Mouse (Mus musculus): ENCODE results near the gene Palld.
A peak's percentile ranks its signal among the peaks of the same experiment; 100 is the strongest.

The Palld gene

DNA sequence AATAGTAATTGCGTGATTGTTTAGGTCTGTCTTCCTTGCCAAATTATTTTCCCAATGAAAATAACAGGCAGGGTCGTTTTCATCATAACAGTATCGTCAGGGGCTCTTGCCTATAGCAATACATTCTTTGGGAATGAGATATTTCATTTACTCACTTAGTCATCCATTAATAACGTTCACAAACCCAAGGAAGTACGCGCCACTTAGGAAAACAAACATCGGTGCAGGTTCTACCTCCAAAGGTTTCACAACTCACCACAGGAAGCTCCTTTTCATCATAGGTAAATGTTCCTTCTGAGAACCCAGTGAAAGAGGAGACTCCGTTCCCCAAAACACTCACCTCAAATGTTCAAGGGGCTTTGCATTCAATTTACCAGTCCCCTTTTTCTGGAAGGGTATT lies 423.7 kb downstream of the Palld start:
- Histone ChIP-seq H3K4me1 (replicated peaks; ENCODE audit: low read depth, low read length) (peaks cover 7% of the 10 kb centered on the region; the same call in 1 of the 2 replicates), H3K9me3 (ENCODE audit: low read length) (no peaks in the 10 kb centered on the region; the same call in 1 of the 2 replicates), H3K27me3 (ENCODE audit: insufficient read depth, low read length) (no peaks in the 10 kb centered on the region), H3K36me3 (ENCODE audit: insufficient read depth, low read length) (no peaks in the 10 kb centered on the region), H3K4me3 (replicated peaks; ENCODE audit: low read length) (no peak overlapping the region)
- no peak for TF ChIP-seq NANOG (IDR thresholded peaks at IDR 0.05; ENCODE audit: borderline replicate concordance, low read length)
- TF ChIP-seq CTCF (conservative IDR thresholded peaks at IDR 0.05; ENCODE audit: low read length): no peak
- TF ChIP-seq POU5F1 (IDR thresholded peaks at IDR 0.05; ENCODE audit: borderline replicate concordance, low read length): no peak

DNA sequence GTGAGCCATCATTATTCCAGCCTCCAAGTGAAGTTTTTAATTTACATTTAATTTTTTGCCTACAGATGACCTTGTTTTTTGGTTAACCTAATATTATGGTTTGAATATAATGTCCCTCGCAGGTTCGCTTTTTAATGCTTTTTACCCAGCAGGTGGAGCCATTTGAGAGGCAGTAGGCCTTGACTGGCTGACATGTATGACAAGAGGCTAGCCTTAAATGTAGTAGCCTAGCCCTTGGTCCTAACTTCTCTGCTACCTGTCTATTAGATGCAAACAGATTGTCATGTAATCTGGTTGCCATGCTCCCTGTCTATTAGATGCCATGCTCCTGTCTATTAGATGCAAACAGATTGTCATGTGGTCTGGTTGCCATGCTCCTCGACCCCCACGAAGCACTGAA lies 424.3 kb downstream of the Palld start:
- Histone ChIP-seq H3K36me3 (ENCODE audit: insufficient read depth, low read length) (no peaks in the 10 kb centered on the region), H3K27me3 (ENCODE audit: insufficient read depth, low read length) (no peaks in the 10 kb centered on the region), H3K9me3 (ENCODE audit: low read length) (no peaks in the 10 kb centered on the region; the same call in 1 of the 2 replicates), H3K4me3 (replicated peaks; ENCODE audit: low read length) (no peak overlapping the region), H3K4me1 (replicated peaks; ENCODE audit: low read depth, low read length) (peaks cover 7% of the 10 kb centered on the region; the same call in 1 of the 2 replicates)
- TF ChIP-seq CTCF (conservative IDR thresholded peaks at IDR 0.05; ENCODE audit: low read length) (peak; percentile 11; the same call in 1 of the 2 replicates), NANOG (IDR thresholded peaks at IDR 0.05; ENCODE audit: borderline replicate concordance, low read length) (no peak)

DNA sequence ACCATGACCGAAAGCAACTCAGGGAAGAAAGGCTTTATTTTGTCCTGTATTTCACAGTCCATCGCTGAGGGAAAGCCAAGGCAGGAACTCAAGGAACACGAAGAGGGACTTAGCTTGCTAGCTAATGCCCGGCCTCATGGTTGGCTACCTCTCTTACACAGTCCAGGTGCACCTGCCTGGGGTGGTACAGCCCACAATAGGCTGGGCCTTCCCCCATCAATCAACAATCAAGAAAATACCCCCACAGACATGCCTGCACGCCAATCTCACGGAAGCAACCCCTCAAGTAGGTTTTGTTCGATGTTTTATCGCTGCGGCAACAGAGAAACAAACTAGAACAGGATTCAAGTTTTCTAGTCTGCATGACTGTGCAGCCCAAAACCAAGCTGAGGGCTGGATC lies 426.3 kb downstream of the Palld start:
- Histone ChIP-seq H3K4me3 (replicated peaks; ENCODE audit: low read length) (no peak overlapping the region), H3K4me1 (replicated peaks; ENCODE audit: low read depth, low read length) (peaks cover 7% of the 10 kb centered on the region; the same call in 1 of the 2 replicates), H3K27me3 (ENCODE audit: insufficient read depth, low read length) (no peaks in the 10 kb centered on the region), H3K9me3 (ENCODE audit: low read length) (no peaks in the 10 kb centered on the region; the same call in 1 of the 2 replicates), H3K36me3 (ENCODE audit: insufficient read depth, low read length) (no peaks in the 10 kb centered on the region)
- TF ChIP-seq CTCF (conservative IDR thresholded peaks at IDR 0.05; ENCODE audit: low read length): no peak

DNA sequence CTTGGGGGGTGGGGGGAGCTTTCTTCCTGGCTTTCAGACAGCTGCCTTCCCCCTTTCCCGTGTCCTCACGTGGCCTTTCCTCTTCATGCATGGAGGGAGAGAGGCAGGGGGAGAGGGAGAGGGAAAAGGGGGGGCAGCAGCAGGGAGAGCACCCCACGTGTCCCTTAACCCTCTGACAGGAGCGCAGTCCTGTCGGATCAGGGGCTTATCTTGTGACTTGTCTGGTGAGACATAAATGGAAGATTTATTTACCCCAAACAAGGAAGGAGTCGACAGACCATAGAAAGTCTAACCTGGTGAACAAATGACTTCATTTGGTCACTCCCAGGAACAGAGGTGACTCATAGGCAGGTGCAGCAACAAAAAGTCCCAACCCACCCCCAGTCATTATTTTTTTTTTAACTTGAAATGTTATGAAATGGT lies 427.2 kb downstream of the Palld start:
- Histone ChIP-seq H3K27me3 (ENCODE audit: insufficient read depth, low read length) (no peaks in the 10 kb centered on the region), H3K9me3 (ENCODE audit: low read length) (no peaks in the 10 kb centered on the region; the same call in 1 of the 2 replicates), H3K36me3 (ENCODE audit: insufficient read depth, low read length) (no peaks in the 10 kb centered on the region), H3K4me3 (replicated peaks; ENCODE audit: low read length) (no peak overlapping the region), H3K4me1 (replicated peaks; ENCODE audit: low read depth, low read length) (peaks cover 2% of the 10 kb centered on the region; the same call in 1 of the 2 replicates)
- TF ChIP-seq NANOG (IDR thresholded peaks at IDR 0.05; ENCODE audit: borderline replicate concordance, low read length) (no peak), CTCF (conservative IDR thresholded peaks at IDR 0.05; ENCODE audit: low read length) (no peak), POU5F1 (IDR thresholded peaks at IDR 0.05; ENCODE audit: borderline replicate concordance, low read length) (no peak)

DNA sequence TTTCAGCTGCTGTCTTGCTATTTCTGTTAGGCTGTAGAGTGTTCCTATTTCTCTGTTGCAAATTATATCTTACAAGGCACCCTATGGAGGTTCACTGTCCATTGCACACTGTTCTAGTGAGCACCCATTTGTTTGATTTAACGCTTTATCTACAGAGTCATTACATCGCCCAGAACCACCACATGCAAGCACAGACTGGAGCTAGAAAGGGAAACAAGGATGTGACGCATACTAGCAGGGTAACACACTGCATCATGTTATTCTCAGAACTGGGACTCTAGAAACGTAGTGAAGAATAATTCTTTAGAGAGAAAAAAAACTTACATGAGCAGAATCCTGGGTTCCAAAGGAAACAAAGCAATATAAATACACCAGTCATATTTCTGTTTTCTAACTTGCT lies 432.3 kb downstream of the Palld start:
- Histone ChIP-seq H3K4me1 (replicated peaks; ENCODE audit: low read depth, low read length) (no peaks in the 10 kb centered on the region), H3K27me3 (ENCODE audit: insufficient read depth, low read length) (no peaks in the 10 kb centered on the region), H3K36me3 (ENCODE audit: insufficient read depth, low read length) (no peaks in the 10 kb centered on the region), H3K9me3 (ENCODE audit: low read length) (no peaks in the 10 kb centered on the region), H3K4me3 (replicated peaks; ENCODE audit: low read length) (no peak overlapping the region)
- no peak for TF ChIP-seq NANOG (IDR thresholded peaks at IDR 0.05; ENCODE audit: borderline replicate concordance, low read length)
- no peak for TF ChIP-seq POU5F1 (IDR thresholded peaks at IDR 0.05; ENCODE audit: borderline replicate concordance, low read length)
- TF ChIP-seq CTCF (conservative IDR thresholded peaks at IDR 0.05; ENCODE audit: low read length): no peak

DNA sequence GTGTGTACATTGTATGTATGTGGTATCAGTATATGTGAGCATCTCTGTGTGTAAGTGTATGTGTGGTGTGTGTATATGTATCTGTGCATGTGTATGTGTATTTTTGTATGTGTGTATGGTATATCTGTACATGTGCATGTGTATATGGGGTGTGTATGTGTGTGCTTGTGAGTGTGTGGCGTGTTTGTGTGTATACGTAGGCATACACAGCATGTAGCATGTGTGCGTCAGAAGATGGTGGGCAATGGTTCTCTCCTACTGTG lies 435.0 kb downstream of the Palld start:
- Histone ChIP-seq H3K36me3 (ENCODE audit: insufficient read depth, low read length) (no peaks in the 10 kb centered on the region), H3K4me1 (replicated peaks; ENCODE audit: low read depth, low read length) (no peaks in the 10 kb centered on the region), H3K9me3 (ENCODE audit: low read length) (no peaks in the 10 kb centered on the region), H3K4me3 (replicated peaks; ENCODE audit: low read length) (no peak overlapping the region), H3K27me3 (ENCODE audit: insufficient read depth, low read length) (no peaks in the 10 kb centered on the region)
- no peak for TF ChIP-seq CTCF (conservative IDR thresholded peaks at IDR 0.05; ENCODE audit: low read length)
- TF ChIP-seq POU5F1 (IDR thresholded peaks at IDR 0.05; ENCODE audit: borderline replicate concordance, low read length): no peak

DNA sequence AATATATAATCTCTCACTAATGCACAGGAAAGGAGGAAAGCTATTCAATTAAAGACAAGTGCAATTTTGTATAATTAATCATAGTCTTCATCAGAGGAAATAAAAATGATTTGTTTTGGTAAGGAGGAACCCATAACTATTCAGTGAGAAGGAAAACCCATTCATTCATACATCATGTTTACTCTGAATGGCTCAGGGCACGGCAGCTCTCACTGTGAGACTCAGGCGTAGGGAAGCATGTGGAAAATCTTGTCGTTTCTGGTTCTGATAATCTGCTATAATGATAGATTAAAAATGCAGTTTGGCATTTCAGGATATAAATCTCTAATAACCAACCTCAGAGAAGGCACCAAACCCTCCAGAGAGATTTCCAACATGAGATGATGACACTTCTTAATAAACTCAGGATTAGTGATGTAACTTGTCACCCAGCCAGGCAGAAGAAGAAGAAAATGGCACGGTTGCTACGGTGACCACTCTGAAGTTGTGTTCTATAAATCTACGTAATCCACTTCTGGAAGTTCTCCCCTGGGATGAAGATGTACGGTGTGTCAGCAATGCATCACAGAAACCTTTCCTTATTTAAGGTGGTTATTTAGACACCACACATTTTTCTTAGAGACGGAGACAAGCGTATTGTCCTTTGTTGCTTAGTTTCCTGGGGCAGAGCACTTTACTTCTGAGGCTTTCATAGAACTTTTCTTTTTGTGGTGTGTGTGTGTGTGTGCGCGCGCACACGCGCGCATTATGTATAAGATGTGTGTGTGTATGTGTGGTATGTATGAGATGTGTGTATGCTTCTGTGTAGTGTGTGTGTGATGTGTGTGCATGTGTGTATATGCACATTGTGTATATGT lies 435.6 kb downstream of the Palld start:
- no peaks in the 10 kb centered on the region for H3K36me3 ChIP-seq (ENCODE audit: insufficient read depth, low read length)

DNA sequence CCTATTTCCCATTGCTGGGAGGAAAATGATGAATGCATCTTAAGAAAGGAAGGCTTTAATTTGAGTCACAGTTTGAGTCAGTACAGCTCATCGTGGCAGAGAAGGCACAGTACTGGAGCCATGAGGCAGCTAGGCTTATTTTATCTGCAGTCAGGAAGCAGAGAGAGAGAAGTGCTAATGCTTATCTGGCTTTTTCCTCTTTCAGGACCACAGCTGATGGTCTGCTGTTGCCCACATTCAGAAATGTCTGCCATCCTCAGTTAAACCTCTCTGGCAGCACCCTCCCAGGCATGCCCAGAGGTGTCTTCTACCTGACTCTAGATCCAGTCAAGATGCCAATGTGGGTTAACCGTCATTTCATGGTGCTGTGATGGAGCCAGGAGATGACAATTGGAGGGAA lies 438.1 kb downstream of the Palld start:
- no peak for TF ChIP-seq CTCF (conservative IDR thresholded peaks at IDR 0.05; ENCODE audit: low read length)
- TF ChIP-seq NANOG (IDR thresholded peaks at IDR 0.05; ENCODE audit: borderline replicate concordance, low read length): no peak
- no peak for TF ChIP-seq POU5F1 (IDR thresholded peaks at IDR 0.05; ENCODE audit: borderline replicate concordance, low read length)
- H3K36me3 ChIP-seq (ENCODE audit: insufficient read depth, low read length): no peaks in the 10 kb centered on the region
- H3K4me1 ChIP-seq (replicated peaks; ENCODE audit: low read depth, low read length): no peaks in the 10 kb centered on the region
- H3K9me3 ChIP-seq (ENCODE audit: low read length): no peaks in the 10 kb centered on the region
- no peak overlapping the region for H3K4me3 ChIP-seq (replicated peaks; ENCODE audit: low read length)
- no peaks in the 10 kb centered on the region for H3K27me3 ChIP-seq (ENCODE audit: insufficient read depth, low read length)

More for the DNA sequence above, 435.6 kb downstream of the Palld start:
- Histone ChIP-seq H3K4me1 (replicated peaks; ENCODE audit: low read depth, low read length) (no peaks in the 10 kb centered on the region), H3K4me3 (replicated peaks; ENCODE audit: low read length) (no peak overlapping the region), H3K9me3 (ENCODE audit: low read length) (no peaks in the 10 kb centered on the region), H3K27me3 (ENCODE audit: insufficient read depth, low read length) (no peaks in the 10 kb centered on the region)
- TF ChIP-seq POU5F1 (IDR thresholded peaks at IDR 0.05; ENCODE audit: borderline replicate concordance, low read length): no peak
- no peak for TF ChIP-seq NANOG (IDR thresholded peaks at IDR 0.05; ENCODE audit: borderline replicate concordance, low read length)
- no peak for TF ChIP-seq CTCF (conservative IDR thresholded peaks at IDR 0.05; ENCODE audit: low read length)

DNA sequence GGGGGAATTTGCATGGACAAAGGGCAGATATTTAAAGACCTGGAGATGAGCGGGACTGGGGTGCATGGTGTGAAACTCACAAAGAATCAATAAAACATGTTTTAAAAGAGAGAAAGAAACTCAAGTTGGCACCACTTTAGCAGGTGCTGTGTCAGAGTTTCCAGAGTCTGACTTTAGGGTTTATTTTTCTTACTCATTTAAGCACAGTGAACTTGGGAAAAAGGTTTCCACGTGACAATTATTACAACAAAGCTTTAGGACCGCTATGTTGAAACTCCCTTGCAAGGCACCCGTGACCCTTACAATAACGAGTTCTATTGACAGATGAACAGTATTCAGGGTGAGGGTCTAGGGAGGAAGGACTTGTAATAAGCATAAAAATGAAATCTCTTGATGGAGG lies 440.3 kb downstream of the Palld start:
- Histone ChIP-seq H3K36me3 (ENCODE audit: insufficient read depth, low read length) (no peaks in the 10 kb centered on the region), H3K27me3 (ENCODE audit: insufficient read depth, low read length) (no peaks in the 10 kb centered on the region), H3K9me3 (ENCODE audit: low read length) (no peaks in the 10 kb centered on the region), H3K4me3 (replicated peaks; ENCODE audit: low read length) (no peak overlapping the region), H3K4me1 (replicated peaks; ENCODE audit: low read depth, low read length) (no peaks in the 10 kb centered on the region)
- TF ChIP-seq POU5F1 (IDR thresholded peaks at IDR 0.05; ENCODE audit: borderline replicate concordance, low read length) (no peak), CTCF (conservative IDR thresholded peaks at IDR 0.05; ENCODE audit: low read length) (no peak), NANOG (IDR thresholded peaks at IDR 0.05; ENCODE audit: borderline replicate concordance, low read length) (no peak)

Measured in E14TG2a.4 (cell line).